Mouse (Mus musculus): ENCODE measurements around the gene Gadd45b.

Gadd45b gene

GRCm38 (mm10) chr10:80956385-80956784, 26.5 kb downstream of the Gadd45b start:
- no peak for DNase-seq (ENCODE audit: low spot score in 2 of 2)

- no peak for DNase-seq (ENCODE audit: low spot score in 2 of 2)
Observed at GRCm38 (mm10) chr10:80956901-80957300, 27.0 kb downstream of the Gadd45b start.

GRCm38 (mm10) chr10:80957791-80958190, 27.9 kb downstream of the Gadd45b start:
- no peak for DNase-seq (ENCODE audit: low spot score in 2 of 2)

- DNase-seq (ENCODE audit: low spot score in 2 of 2), result no peak
Observed at GRCm38 (mm10) chr10:80958979-80959637, 29.2 kb downstream of the Gadd45b start.

GRCm38 (mm10) chr10:80960551-80961508, 31.0 kb downstream of the Gadd45b start:
- no peak for DNase-seq (ENCODE audit: low spot score in 2 of 2)

GRCm38 (mm10) chr10:80962051-80962472, 32.2 kb downstream of the Gadd45b start:
- DNase-seq (ENCODE audit: low spot score in 2 of 2), result no peak

GRCm38 (mm10) chr10:80962585-80962984, 32.7 kb downstream of the Gadd45b start:
- no peak for DNase-seq (ENCODE audit: low spot score in 2 of 2)

- DNase-seq (ENCODE audit: low spot score in 2 of 2), result no peak
Observed at GRCm38 (mm10) chr10:80963031-80963975, 33.4 kb downstream of the Gadd45b start.

- DNase-seq (ENCODE audit: low spot score in 2 of 2), result no peak
Observed at GRCm38 (mm10) chr10:80966296-80966695, 36.4 kb downstream of the Gadd45b start.

- no peak for DNase-seq (ENCODE audit: low spot score in 2 of 2)
Observed at GRCm38 (mm10) chr10:80967101-80967656, 37.3 kb downstream of the Gadd45b start.

GRCm38 (mm10) chr10:80968106-80968505, 38.2 kb downstream of the Gadd45b start:
- no peak for DNase-seq (ENCODE audit: low spot score in 2 of 2)

GRCm38 (mm10) chr10:80969298-80969697, 39.4 kb downstream of the Gadd45b start:
- no peak for DNase-seq (ENCODE audit: low spot score in 2 of 2)

GRCm38 (mm10) chr10:80970159-80970558, 40.3 kb downstream of the Gadd45b start:
- DNase-seq (ENCODE audit: low spot score in 2 of 2), result no peak

GRCm38 (mm10) chr10:80971533-80971932, 41.7 kb downstream of the Gadd45b start:
- DNase-seq (ENCODE audit: low spot score in 2 of 2), result no peak

GRCm38 (mm10) chr10:80972071-80972987, 42.5 kb downstream of the Gadd45b start:
- no peak for DNase-seq (ENCODE audit: low spot score in 2 of 2)

- no peak for DNase-seq (ENCODE audit: low spot score in 2 of 2)
Observed at GRCm38 (mm10) chr10:80973722-80974121, 43.8 kb downstream of the Gadd45b start.

GRCm38 (mm10) chr10:80975478-80975877, 45.6 kb downstream of the Gadd45b start:
- no peak for DNase-seq (ENCODE audit: low spot score in 2 of 2)

- DNase-seq (ENCODE audit: low spot score in 2 of 2), result no peak
Observed at GRCm38 (mm10) chr10:80981564-80982112, 51.8 kb downstream of the Gadd45b start.
